Mouse (Mus musculus) gastrocnemius, postnatal 4 days (tissue): ENCODE measurements around the gene Inava. TPM values are rescaled to one million over a fixed set of nuclear protein-coding genes. Genes with fewer than 3 reads are reported as not detected.

Experiments used
- DNase-seq, 2 experiments: peaks; one replicate each; pipeline ENCODE4 v3.0.0; 2021 to 2022; ENCODE audit warnings: low spot score in 2 of 2, mixed read lengths in 2 of 2
- total RNA-seq, 2 experiments: library from RNA; stranded (reverse); gene quantifications; 2 replicates each; pipeline ENCODE4 v1.2.3; 2021

Gene Inava
- total RNA-seq, 2 experiments from 2014 or later = 0.22 to 0.29 TPM

DNA sequence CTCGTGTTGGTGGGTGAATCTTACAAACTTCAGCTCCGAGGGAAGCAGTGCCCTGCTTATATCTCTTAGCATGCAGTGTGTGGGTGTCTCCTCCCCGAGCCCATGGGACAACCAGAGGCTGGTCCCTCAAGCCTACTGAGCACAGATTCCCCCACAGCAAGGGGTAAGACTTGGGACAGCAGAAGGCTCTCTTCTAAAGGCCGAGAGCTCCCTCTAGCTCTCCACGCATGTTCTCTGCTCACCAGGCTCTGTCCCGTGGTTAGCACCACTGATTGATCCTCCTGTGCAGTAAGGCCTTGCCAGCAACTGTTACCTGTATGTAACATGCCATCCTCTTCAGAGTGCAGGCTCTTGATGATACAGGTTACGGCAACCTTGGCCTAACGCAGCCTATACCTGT lies 66.4 kb downstream of the Inava start:
- no peak for DNase-seq

DNA sequence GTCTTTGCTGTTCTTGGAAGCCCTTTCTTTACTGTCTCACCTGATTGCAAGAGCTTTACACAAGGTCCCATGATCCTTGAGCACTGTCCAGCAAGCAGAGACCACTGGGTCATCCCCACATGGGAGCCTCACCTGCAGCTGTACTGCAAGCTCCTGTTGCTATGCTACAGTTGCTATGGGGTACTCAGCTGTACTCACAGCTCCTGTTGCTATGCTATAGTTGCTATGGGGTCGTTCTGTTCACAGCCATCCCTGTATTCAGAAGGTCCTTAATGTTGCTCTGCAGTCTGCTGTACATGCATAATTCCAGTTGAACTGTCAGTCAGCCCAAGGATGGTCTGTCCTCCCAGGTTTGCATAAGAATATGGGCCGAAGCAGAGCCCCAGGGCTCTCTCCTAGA lies 68.6 kb downstream of the Inava start:
- no peak for DNase-seq

Other genes starting within 250 kb of the Inava start
- gene Igfn1, start 227.9 kb downstream of the Inava start, total RNA-seq = 10 to 100 TPM; 17.4 to 32.9 TPM
- gene Tmem9, start 226.1 kb downstream of the Inava start, total RNA-seq = 10 to 100 TPM; 43.6 to 63.7 TPM
- not detected for gene Ascl5, start 183.5 kb downstream of the Inava start, total RNA-seq
- gene Cacna1s, start 181.5 kb downstream of the Inava start, total RNA-seq = 100 to 1,000 TPM; 330 to 336 TPM
- 1 to 10 TPM; 1.9 TPM for gene Kif21b, start 102.9 kb downstream of the Inava start, total RNA-seq
- gene Mroh3, start 21.4 kb downstream of the Inava start, total RNA-seq = not detected
- gene Gpr25, start 26.6 kb upstream of the Inava start, total RNA-seq = not detected
- 10 to 100 TPM; 25.6 to 26.7 TPM for gene Camsap2, start 111.8 kb upstream of the Inava start, total RNA-seq
- gene Ddx59, start 181.0 kb upstream of the Inava start, total RNA-seq = 10 to 100 TPM; 15.2 to 15.5 TPM
- gene Kif14, start 232.1 kb upstream of the Inava start, total RNA-seq = 1 to 10 TPM; 4.2 to 5.4 TPM